Mouse (Mus musculus) lung, postnatal 0 days (tissue): ENCODE data around the gene Kdm7a.

ENCODE experiments used
- CTCF ChIP-seq: IDR thresholded peaks from 2 replicates; pipeline ENCODE4 v1.5.1; 2016; ENCODE audit warnings: antibody characterized with exemption, mild to moderate bottlenecking
- EP300 ChIP-seq: IDR thresholded peaks from 2 replicates; pipeline ENCODE4 v1.6.1; 2016; ENCODE audit warnings: antibody characterized with exemption, mild to moderate bottlenecking, control low read depth

DNA sequence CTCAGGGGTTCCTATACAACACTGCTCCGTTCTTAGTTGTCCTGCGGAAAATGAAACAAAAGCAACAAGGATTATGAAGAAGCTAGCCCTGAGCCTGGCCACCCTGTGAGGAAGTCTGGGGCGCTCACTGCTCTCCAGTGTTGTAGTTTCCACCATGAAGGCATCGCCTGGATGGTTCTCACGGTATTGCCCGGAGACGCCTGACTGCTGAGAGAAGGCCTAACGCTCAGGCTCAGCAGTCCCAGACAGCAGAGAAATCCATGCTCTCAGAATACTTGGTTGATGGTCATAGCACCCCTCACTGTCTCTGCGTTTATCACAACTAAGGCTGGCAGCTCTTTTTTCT, 20.0 kb upstream of the Kdm7a start:
- TF ChIP-seq CTCF (no peak), EP300 (no peak)
